Mouse (Mus musculus): Measurements from ENCODE around the gene Coq10b.

DNA sequence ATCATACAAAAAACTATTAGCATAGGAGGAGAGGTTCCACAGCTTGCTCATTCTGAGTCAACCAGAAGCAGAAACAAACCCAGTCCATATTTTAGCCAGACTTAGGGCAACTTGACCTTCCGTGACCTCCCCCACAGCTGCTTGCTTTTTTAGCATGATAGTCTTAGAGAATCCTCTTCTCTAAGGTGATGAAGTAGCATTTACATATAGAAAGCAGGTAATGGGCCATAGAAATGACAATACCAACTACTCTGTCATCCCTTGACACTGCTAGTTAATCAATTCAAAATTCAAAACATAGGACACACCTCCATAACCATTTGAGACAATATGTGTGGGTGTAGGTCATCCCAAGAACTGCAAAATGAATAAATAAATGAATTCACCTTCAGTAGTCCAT is 12.6 kb upstream of the Coq10b start:
- TF ChIP-seq MAX (IDR thresholded peaks at IDR 0.05) (no peak), CTCF (IDR thresholded peaks at IDR 0.05; ENCODE audit: control insufficient read depth, insufficient read depth, insufficient read length) (no peak), MYOG (IDR thresholded peaks at IDR 0.05; ENCODE audit: control insufficient read depth, extremely low read depth, insufficient read length) (no peak), FOSL1 (IDR thresholded peaks at IDR 0.05; ENCODE audit: insufficient read depth, low read length, poor library complexity, severe bottlenecking) (no peak), MYOD1 (IDR thresholded peaks at IDR 0.05; ENCODE audit: control insufficient read depth, insufficient read length, low read depth) (no peak), CEBPB (IDR thresholded peaks at IDR 0.05; ENCODE audit: low read depth) (no peak)

Data from C2C12 (cell line).